Mouse (Mus musculus) spleen, adult 2 months (tissue): ENCODE data around the gene Stk4.

Source experiments
- CTCF ChIP-seq: fragments of 200-500 bp; IDR thresholded peaks from 2 replicates; pipeline ENCODE4 v1.5.1; 2011; ENCODE audit warnings: mild to moderate bottlenecking, inconsistent platforms; ENCODE audit not compliant: insufficient read depth, insufficient read length, insufficient replicate concordance; ENCODE audit errors: extremely low read depth
- POLR2A ChIP-seq: fragments of 200-500 bp; IDR thresholded peaks from 2 replicates; pipeline ENCODE4 v1.6.1; 2011; ENCODE audit warnings: low read depth, low read length, inconsistent platforms

- no peak for TF ChIP-seq CTCF
- TF ChIP-seq POLR2A = no peak
Observed at GRCm38 (mm10) chr2:164053767-164054166, 16.4 kb upstream of the Stk4 start.
